Mouse (Mus musculus) MEL (cell line): Measurements from ENCODE around the gene Rundc1. TPM values are rescaled to one million over a fixed set of nuclear protein-coding genes. Genes with fewer than 3 reads are reported as not detected.

Experiments used
- DNase-seq: peaks from one replicate; pipeline ENCODE4 v3.0.0; 2011; ENCODE audit warnings: low read depth, low spot score
- H3K27ac ChIP-seq: 2 replicates; pipeline ENCODE4 v1.5.1; 2012; ENCODE audit warnings: low read depth, mild to moderate bottlenecking, control low read depth, low read length, moderate library complexity; ENCODE audit not compliant: control insufficient read depth
- H3K27me3 ChIP-seq, 2 experiments: fragments of 150-350 bp in 1 of 2; sonication (generic) in 1 of 2; 2 replicates each; pipeline ENCODE4 v1.6.1; 2012; ENCODE audit warnings: low read length in 2 of 2, mild to moderate bottlenecking in 2 of 2, improper control_type of control experiment in 1 of 2, moderate library complexity in 1 of 2; ENCODE audit not compliant: insufficient read depth in 2 of 2, control insufficient read depth in 1 of 2
- H3K36me3 ChIP-seq, 2 experiments: 2 replicates each; pipeline ENCODE4 v1.6.1; 2012 to 2014; ENCODE audit warnings: low read length in 2 of 2, improper control_type of control experiment in 1 of 2, inconsistent platforms in 1 of 2, mild to moderate bottlenecking in 1 of 2; ENCODE audit not compliant: insufficient read depth in 2 of 2, control insufficient read depth in 1 of 2
- H3K4me1 ChIP-seq, 2 experiments: fragments of 150-350 bp in 1 of 2; sonication (generic) in 1 of 2; 2 replicates each; pipeline ENCODE4 v1.6.1; 2012; ENCODE audit warnings: low read length in 2 of 2, improper control_type of control experiment in 1 of 2, mild to moderate bottlenecking in 1 of 2; ENCODE audit not compliant: insufficient read depth in 2 of 2, control insufficient read depth in 1 of 2
- H3K4me3 ChIP-seq, 2 experiments: fragments of 150-350 bp in 1 of 2; sonication (generic) in 1 of 2; 2 replicates each; pipeline ENCODE4 v1.5.1; 2012; ENCODE audit warnings: low read depth in 2 of 2, low read length in 2 of 2, mild to moderate bottlenecking in 2 of 2, moderate library complexity in 2 of 2, control low read depth in 1 of 2, improper control_type of control experiment in 1 of 2; ENCODE audit not compliant: control insufficient read depth in 1 of 2, insufficient read depth in 1 of 2
- H3K79me2 ChIP-seq: 2 replicates; pipeline ENCODE4 v1.6.1; 2012; ENCODE audit warnings: mild to moderate bottlenecking, low read length, moderate library complexity; ENCODE audit not compliant: control insufficient read depth, poor library complexity, insufficient read depth
- H3K9ac ChIP-seq: 2 replicates; pipeline ENCODE4 v1.6.1; 2012; ENCODE audit warnings: low read depth, mild to moderate bottlenecking, control low read depth, low read length, moderate library complexity; ENCODE audit not compliant: control insufficient read depth, poor library complexity, severe bottlenecking
- H3K9me3 ChIP-seq: fragments of 150-350 bp; sonication (generic); replicated peaks from 2 replicates; pipeline ENCODE4 v1.6.1; 2012; ENCODE audit warnings: mild to moderate bottlenecking, low read length, improper control_type of control experiment, moderate library complexity; ENCODE audit not compliant: insufficient read depth
- BHLHE40 ChIP-seq: IDR thresholded peaks from 2 replicates; pipeline ENCODE4 v1.6.1; 2012; ENCODE audit warnings: low read depth, mild to moderate bottlenecking, inconsistent platforms, low read length, improper control_type of control experiment, borderline replicate concordance
- CHD2 ChIP-seq: IDR thresholded peaks from 2 replicates; pipeline ENCODE4 v1.6.1; 2011; ENCODE audit warnings: low read length, improper control_type of control experiment
- E2F4 ChIP-seq: IDR thresholded peaks from 2 replicates; pipeline ENCODE4 v1.6.1; 2011; ENCODE audit warnings: low read depth, low read length, improper control_type of control experiment, borderline replicate concordance
- ETS1 ChIP-seq: IDR thresholded peaks from 2 replicates; pipeline ENCODE4 v1.6.1; 2012; ENCODE audit warnings: low read depth, mild to moderate bottlenecking, inconsistent platforms, low read length, improper control_type of control experiment, moderate library complexity
- GABPA ChIP-seq: IDR thresholded peaks from 2 replicates; pipeline ENCODE4 v1.6.1; 2012; ENCODE audit warnings: low read depth, mild to moderate bottlenecking, inconsistent platforms, low read length, improper control_type of control experiment, moderate library complexity
- JUND ChIP-seq: IDR thresholded peaks from 2 replicates; pipeline ENCODE4 v1.6.1; 2011; ENCODE audit warnings: low read depth, mild to moderate bottlenecking, improper control_type of control experiment, low read length
- KAT2A ChIP-seq: conservative IDR thresholded peaks from 2 replicates; pipeline ENCODE4 v1.6.1; 2012; ENCODE audit warnings: low read depth, low read length, improper control_type of control experiment, inconsistent platforms
- MAFK ChIP-seq: IDR thresholded peaks from 2 replicates; pipeline ENCODE4 v1.6.1; 2011; ENCODE audit warnings: low read depth, mild to moderate bottlenecking, low read length, improper control_type of control experiment, borderline replicate concordance
- MXI1 ChIP-seq: IDR thresholded peaks from 2 replicates; pipeline ENCODE4 v1.6.1; 2011; ENCODE audit warnings: mild to moderate bottlenecking, low read depth, low read length, improper control_type of control experiment
- MYB ChIP-seq: IDR thresholded peaks from 2 replicates; pipeline ENCODE4 v1.6.1; 2011; ENCODE audit warnings: mild to moderate bottlenecking, low read depth, low read length, improper control_type of control experiment
- MYC ChIP-seq: IDR thresholded peaks from 2 replicates; pipeline ENCODE4 v1.6.1; 2011; ENCODE audit warnings: low read depth, mild to moderate bottlenecking, low read length, improper control_type of control experiment, moderate library complexity
- NELFE ChIP-seq: IDR thresholded peaks from 2 replicates; pipeline ENCODE4 v1.6.1; 2011; ENCODE audit warnings: low read depth, low read length, improper control_type of control experiment
- POLR2AphosphoS2 ChIP-seq: IDR thresholded peaks from 2 replicates; pipeline ENCODE4 v1.6.1; 2011; ENCODE audit warnings: low read length, improper control_type of control experiment
- POLR2AphosphoS5 ChIP-seq: IDR thresholded peaks from 2 replicates; pipeline ENCODE4 v1.6.1; 2012; ENCODE audit warnings: low read depth, borderline replicate concordance, mild to moderate bottlenecking, inconsistent platforms, low read length, moderate library complexity, mixed read lengths
- RAD21 ChIP-seq: IDR thresholded peaks from 2 replicates; pipeline ENCODE4 v1.6.1; 2011; ENCODE audit warnings: mild to moderate bottlenecking, low read depth, low read length, improper control_type of control experiment
- RCOR1 ChIP-seq: IDR thresholded peaks from 2 replicates; pipeline ENCODE4 v1.6.1; 2012; ENCODE audit warnings: low read depth, mild to moderate bottlenecking, inconsistent platforms, low read length, improper control_type of control experiment
- SIN3A ChIP-seq: IDR thresholded peaks from 2 replicates; pipeline ENCODE4 v1.6.1; 2012; ENCODE audit warnings: low read length, improper control_type of control experiment, inconsistent platforms
- TAL1 ChIP-seq: IDR thresholded peaks from 2 replicates; pipeline ENCODE4 v1.6.1; 2012; ENCODE audit warnings: mild to moderate bottlenecking, inconsistent platforms, low read length, moderate library complexity, mixed read lengths
- TBP ChIP-seq: IDR thresholded peaks from 2 replicates; pipeline ENCODE4 v1.8.0; 2011; ENCODE audit warnings: low read depth, low read length, improper control_type of control experiment
- TCF12 ChIP-seq: IDR thresholded peaks from 2 replicates; pipeline ENCODE4 v1.6.1; 2014; ENCODE audit warnings: low read depth, mild to moderate bottlenecking, inconsistent platforms, low read length, improper control_type of control experiment, moderate library complexity
- UBTF ChIP-seq: IDR thresholded peaks from 2 replicates; pipeline ENCODE4 v1.6.1; 2012; ENCODE audit warnings: low read depth, mild to moderate bottlenecking, inconsistent platforms, low read length, improper control_type of control experiment, moderate library complexity, borderline replicate concordance; ENCODE audit not compliant: insufficient read depth
- USF1 ChIP-seq: IDR thresholded peaks from 2 replicates; pipeline ENCODE4 v1.6.1; 2014; ENCODE audit warnings: low read depth, mild to moderate bottlenecking, inconsistent platforms, low read length, improper control_type of control experiment, moderate library complexity
- USF2 ChIP-seq, 2 experiments: IDR thresholded peaks; 2 replicates each; pipeline ENCODE4 v1.6.1; 2011 to 2012; ENCODE audit warnings: improper control_type of control experiment in 2 of 2, low read length in 2 of 2, borderline replicate concordance in 1 of 2, inconsistent platforms in 1 of 2, low read depth in 1 of 2, mild to moderate bottlenecking in 1 of 2; ENCODE audit not compliant: insufficient read depth in 1 of 2
- ZC3H11A ChIP-seq: IDR thresholded peaks from 2 replicates; pipeline ENCODE4 v1.6.1; 2012; ENCODE audit warnings: low read depth, mild to moderate bottlenecking, inconsistent platforms, low read length, improper control_type of control experiment
- ZKSCAN1 ChIP-seq: IDR thresholded peaks from 2 replicates; pipeline ENCODE4 v1.6.1; 2012; ENCODE audit warnings: low read depth, mild to moderate bottlenecking, inconsistent platforms, low read length, improper control_type of control experiment, moderate library complexity
- ZMIZ1 ChIP-seq: IDR thresholded peaks from 2 replicates; pipeline ENCODE4 v1.6.1; 2012; ENCODE audit warnings: low read depth, mild to moderate bottlenecking, inconsistent platforms, low read length, improper control_type of control experiment, moderate library complexity
- polyA plus RNA-seq, 2 experiments: library from polyadenylated mRNA; stranded (reverse) in 1 of 2; unstranded in 1 of 2; fragments of >175 nt in 1 of 2; fragments of >200 nt in 1 of 2; gene quantifications; 2 replicates each; pipeline versions ENCODE4 v1.2.1 to v1.2.4; 2012; ENCODE audit warnings: low replicate concordance in 2 of 2, low read depth in 1 of 2; ENCODE audit not compliant: insufficient read length in 2 of 2, insufficient read depth in 1 of 2, missing spikeins in 1 of 2
- total RNA-seq: library from RNA; depleted of rRNA; stranded (reverse); fragments of 300-350 nt; gene quantifications from 2 replicates; pipeline ENCODE4 v1.2.3, GENCODE M21; 2012

Gene Rundc1
- total and polyA plus RNA-seq, 3 experiments, result 9.2 to 13.1 TPM; not detected in 1

DNA sequence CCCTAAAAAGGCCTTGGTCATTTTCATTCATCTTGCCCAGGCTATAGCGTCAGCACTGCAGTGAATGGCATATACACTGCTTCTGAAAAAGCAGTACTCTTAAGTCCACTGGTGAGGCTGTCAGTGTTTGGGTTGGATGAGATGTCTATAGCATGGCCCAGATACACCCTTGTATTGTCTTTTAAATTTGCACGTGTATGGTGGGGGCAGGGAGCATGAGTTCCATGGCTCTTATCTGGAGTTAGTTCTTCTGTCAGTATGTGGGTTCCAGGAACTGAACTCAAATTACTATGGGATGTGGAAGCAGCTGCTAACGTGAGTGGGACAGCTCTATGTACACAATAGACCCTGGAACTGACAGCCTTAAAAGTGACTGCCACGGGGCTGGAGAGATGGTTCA is 10.9 kb downstream of the Rundc1 start:
- H3K4me1 ChIP-seq, result no peaks in the 10 kb centered on the region
- TF ChIP-seq TAL1, result no peak
- TF ChIP-seq CHD2, result no peak
- TF ChIP-seq USF1, result no peak
- TF ChIP-seq MAFK, result no peak
- TF ChIP-seq ZMIZ1, result no peak
- no peak for TF ChIP-seq POLR2AphosphoS5
- no peak for TF ChIP-seq TBP
- no peak for TF ChIP-seq E2F4
- TF ChIP-seq RCOR1, result no peak
- no peak for TF ChIP-seq RAD21
- TF ChIP-seq KAT2A, result no peak
- TF ChIP-seq ZC3H11A, result no peak
- no peak for TF ChIP-seq USF2 (IDR thresholded peaks at IDR 0.05; ENCODE audit: borderline replicate concordance in 1 of 2, insufficient read depth in 1 of 2, low read depth in 1 of 2, low read length in 2 of 2)
- no peak for TF ChIP-seq BHLHE40
- no peak for TF ChIP-seq POLR2AphosphoS2
- no peak for TF ChIP-seq ZKSCAN1
- no peak for TF ChIP-seq UBTF
- TF ChIP-seq, all 39 proteins: peak for 0
- H3K9ac ChIP-seq, result no peak overlapping the region
- no peaks in the 10 kb centered on the region for H3K27me3 ChIP-seq
- H3K36me3 ChIP-seq, result peaks cover 2 to 3% of the 10 kb centered on the region in 2 experiments; a peak in 2 of 4 replicates
- H3K79me2 ChIP-seq, result no peaks in the 10 kb centered on the region
- H3K4me3 ChIP-seq, result no peak overlapping the region
- no peak for DNase-seq
- H3K27ac ChIP-seq, result no peak overlapping the region
- no peaks in the 10 kb centered on the region for H3K9me3 ChIP-seq

DNA sequence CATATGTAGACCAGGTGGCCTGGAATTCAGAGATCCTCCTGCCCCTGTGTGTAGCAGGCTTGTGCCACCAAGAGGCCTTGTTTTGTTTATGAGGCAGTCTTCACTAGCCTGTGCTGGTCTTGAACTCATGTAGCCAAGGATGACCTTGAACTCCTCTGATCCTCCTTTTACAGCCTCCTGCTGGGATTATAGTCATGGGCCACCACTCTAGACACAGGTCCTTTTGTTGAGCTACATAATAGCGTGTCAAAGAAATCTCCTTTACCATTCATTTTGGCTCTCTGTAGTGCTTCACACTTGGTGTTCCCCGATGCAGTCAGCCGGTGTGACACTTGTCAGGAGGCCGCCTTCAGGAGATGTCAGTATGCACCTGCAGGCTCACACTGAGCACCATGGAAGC is 12.0 kb downstream of the Rundc1 start:
- Histone ChIP-seq H3K4me3 (no peak overlapping the region), H3K79me2 (no peaks in the 10 kb centered on the region), H3K9ac (no peak overlapping the region), H3K4me1 (no peaks in the 10 kb centered on the region), H3K9me3 (no peaks in the 10 kb centered on the region), H3K27me3 (no peaks in the 10 kb centered on the region)
- no peak for DNase-seq
- TF ChIP-seq MYB (no peak), GABPA (no peak), POLR2AphosphoS2 (no peak), MXI1 (no peak), BHLHE40 (no peak), ETS1 (no peak), MYC (no peak), USF2 (IDR thresholded peaks at IDR 0.05; ENCODE audit: borderline replicate concordance in 1 of 2, insufficient read depth in 1 of 2, low read depth in 1 of 2, low read length in 2 of 2) (no peak), NELFE (no peak), ZKSCAN1 (no peak), RCOR1 (no peak), TBP (no peak), JUND (no peak), RAD21 (no peak), TAL1 (no peak), ZC3H11A (no peak), CHD2 (no peak), SIN3A (no peak), TCF12 (no peak)
- TF ChIP-seq, all 39 proteins: peak for 0
- peaks cover 2 to 4% of the 10 kb centered on the region in 2 experiments; a peak in 3 of 4 replicates for H3K36me3 ChIP-seq
- no peak overlapping the region for H3K27ac ChIP-seq
